Mouse (Mus musculus) embryonic fibroblast, embryonic 13.5 days (primary cell): Measurements from ENCODE around the gene Igfbp1.

ENCODE experiments used
- CTCF ChIP-seq: IDR thresholded peaks from 2 replicates; pipeline ENCODE4 v1.5.1; 2011; ENCODE audit warnings: mild to moderate bottlenecking, control low read depth, low read length, moderate library complexity, borderline replicate concordance; ENCODE audit not compliant: insufficient read depth
- POLR2A ChIP-seq: IDR thresholded peaks from 2 replicates; pipeline ENCODE4 v1.6.1; 2011; ENCODE audit warnings: low read depth, mild to moderate bottlenecking, control low read depth, low read length, moderate library complexity

DNA sequence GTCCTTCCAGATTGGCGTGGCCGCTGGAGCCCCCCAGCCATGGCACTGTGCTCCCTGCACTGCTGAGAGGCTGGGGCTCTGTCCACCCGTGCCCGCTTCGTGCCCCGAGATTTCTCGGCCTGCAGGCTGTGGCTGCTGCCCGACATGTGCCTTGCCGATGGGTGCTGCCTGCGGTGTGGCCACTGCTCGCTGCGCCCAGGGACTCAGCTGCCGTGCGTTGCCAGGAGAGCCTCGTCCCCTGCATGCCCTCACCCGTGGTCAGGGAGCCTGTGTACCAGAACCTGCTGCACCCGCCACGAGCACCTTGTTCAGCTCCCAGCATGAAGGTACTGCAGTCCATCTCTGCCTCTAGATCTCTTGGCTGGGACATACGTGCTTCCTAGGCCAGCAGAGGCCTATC, 424 bp downstream of the Igfbp1 start:
- TF ChIP-seq POLR2A: no peak
- no peak for TF ChIP-seq CTCF
